Mouse (Mus musculus) E14TG2a.4 (cell line): ENCODE data around the gene 2410015M20Rik.

Experiments used
- CTCF ChIP-seq: conservative IDR thresholded peaks from 2 replicates; pipeline ENCODE4 v1.5.1; 2014; ENCODE audit warnings: low read length
- NANOG ChIP-seq: IDR thresholded peaks from 2 replicates; pipeline ENCODE4 v1.6.1; 2014; ENCODE audit warnings: borderline replicate concordance, low read length, mixed read lengths
- POU5F1 ChIP-seq: IDR thresholded peaks from 2 replicates; pipeline ENCODE4 v1.6.1; 2014; ENCODE audit warnings: low read length, borderline replicate concordance

GRCm38 (mm10) chr17:56604422-56604821, 5.1 kb downstream of the 2410015M20Rik start:
- TF ChIP-seq CTCF (no peak), NANOG (no peak), POU5F1 (no peak)
